Mouse (Mus musculus) testis, adult 2 months (tissue): ENCODE results near the gene Bbs9.

Experiments used
- CTCF ChIP-seq: fragments of 200-500 bp; IDR thresholded peaks from 2 replicates; pipeline ENCODE4 v1.5.1; 2012; ENCODE audit warnings: low read depth, mild to moderate bottlenecking, inconsistent platforms, low read length, moderate library complexity; ENCODE audit not compliant: control insufficient read depth, insufficient read depth, insufficient replicate concordance
- POLR2A ChIP-seq: fragments of 200-500 bp; IDR thresholded peaks from 2 replicates; pipeline ENCODE4 v1.6.1; 2012; ENCODE audit warnings: low read depth, mild to moderate bottlenecking, inconsistent platforms, low read length, moderate library complexity; ENCODE audit not compliant: control insufficient read depth

DNA sequence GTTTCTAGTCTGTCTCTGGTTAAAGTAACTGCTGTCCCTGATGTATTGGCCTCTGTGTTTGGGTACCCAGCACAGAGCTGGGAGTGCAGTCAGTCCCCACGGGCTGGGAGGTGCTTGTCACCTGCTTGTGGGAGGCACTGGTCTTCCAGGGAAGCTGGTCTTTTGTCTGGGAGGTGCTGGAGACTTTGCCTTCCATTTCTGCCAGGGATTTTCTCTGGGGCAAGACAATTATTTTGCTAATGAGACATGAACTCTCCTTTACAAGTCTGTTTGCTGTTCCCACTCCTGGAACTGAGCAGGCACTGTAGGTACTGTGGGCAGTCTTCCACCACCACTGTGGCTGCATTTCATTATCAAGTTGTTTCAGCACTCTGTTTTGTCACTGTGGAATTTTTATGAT lies 223.0 kb downstream of the Bbs9 start:
- TF ChIP-seq POLR2A = no peak
- TF ChIP-seq CTCF = no peak
